Comparison of ENCODE assay signal across 8 mouse cellular contexts in the genomic region with DNA sequence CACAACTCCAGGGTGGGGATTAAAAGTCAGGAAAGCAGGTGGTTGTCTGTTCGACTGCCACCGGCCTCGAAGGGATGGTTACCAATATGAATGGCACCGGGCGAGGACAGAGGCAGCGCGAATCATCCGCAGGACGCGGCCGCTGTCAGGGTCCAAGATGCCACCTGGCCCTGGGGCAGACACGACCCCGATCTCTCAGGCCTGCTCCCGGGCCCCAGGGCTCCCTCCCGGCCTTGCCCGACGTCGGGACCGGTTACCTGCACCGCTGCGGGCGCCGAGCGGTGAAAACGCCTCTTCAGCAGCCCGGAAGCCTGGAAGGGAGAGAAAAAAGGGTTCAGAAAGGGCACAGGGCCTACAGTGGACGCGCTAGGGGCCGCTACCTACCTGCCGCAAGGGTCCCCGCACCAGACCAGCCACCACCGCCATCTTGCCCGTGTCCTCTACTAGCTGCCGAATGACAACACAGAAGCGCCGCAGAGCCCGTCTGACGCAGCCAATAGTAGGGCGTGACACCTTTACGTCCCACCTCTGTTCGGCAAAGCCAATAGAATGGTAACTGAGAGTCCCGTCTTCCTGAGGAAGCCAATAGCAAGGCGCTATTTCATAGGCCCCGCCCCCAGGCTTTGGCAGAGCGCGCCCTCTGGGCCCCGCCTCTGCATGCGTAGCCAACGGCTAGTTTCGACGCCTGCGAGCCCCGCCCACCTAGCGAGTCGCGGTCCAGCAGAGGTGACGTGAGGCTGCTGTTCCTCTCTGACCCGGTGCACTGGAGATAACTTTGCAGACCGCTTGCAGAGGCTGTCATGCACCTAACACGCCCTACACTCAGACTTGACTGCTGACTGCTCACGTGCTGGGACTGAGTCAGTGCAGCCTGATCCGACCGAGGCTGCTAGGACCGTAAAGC. TPM values are rescaled to one million over a fixed set of nuclear protein-coding genes. Genes with fewer than 3 reads are reported as not detected.
DNase-seq lines count a peak whose midpoint lies in the region; ATAC-seq and TF ChIP-seq lines count a peak whose summit lies in the region.

Gene Pdhb, minus strand, starts transcription at position 519 of the 904 bp plus-strand sequence.

- ATAC-seq in forebrain, embryonic 12.5 days (ENCODE audit: low FRiP score) = peak; percentile 100
- peak; percentile 97 for ATAC-seq in heart, postnatal 0 days (ENCODE audit: insufficient read depth, low read depth)
- ATAC-seq in liver, embryonic 16.5 days (ENCODE audit: low read depth) = peak; percentile 97
- ATAC-seq in neural tube, embryonic 13.5 days (ENCODE audit: low read depth) = peak; percentile 100

- no peaks in the 10 kb centered on the region for H3K27me3 ChIP-seq in E14TG2a.4 (ENCODE audit: insufficient read depth, low read length)
- H3K27me3 ChIP-seq in forebrain, embryonic 12.5 days = no peaks in the 10 kb centered on the region
- no peaks in the 10 kb centered on the region for H3K27me3 ChIP-seq in heart, postnatal 0 days (ENCODE audit: control insufficient read depth, insufficient read depth, low read length)
- H3K27me3 ChIP-seq in liver, embryonic 16.5 days (ENCODE audit: control insufficient read depth, insufficient read depth, low read depth, low read length) = no peaks in the 10 kb centered on the region
- H3K27me3 ChIP-seq in neural tube, embryonic 13.5 days = no peaks in the 10 kb centered on the region
- H3K27me3 ChIP-seq in testis, adult 2 months (ENCODE audit: control insufficient read depth, insufficient read depth, low read length) = no peaks in the 10 kb centered on the region

- TF ChIP-seq POLR2A in testis, adult 2 months (IDR thresholded peaks at IDR 0.05; ENCODE audit: control insufficient read depth, low read depth, low read length) = peak; percentile 89

- H3K4me3 ChIP-seq in E14TG2a.4 (replicated peaks; ENCODE audit: low read length) = peak within 1 kb of the TSS; percentile 98
- H3K4me3 ChIP-seq in forebrain, embryonic 12.5 days (replicated peaks) = peak within 1 kb of the TSS; percentile 85
- H3K4me3 ChIP-seq in heart, postnatal 0 days (ENCODE audit: low read depth, low read length) = peak within 1 kb of the TSS; percentile 97
- peak within 1 kb of the TSS; percentile 98 for H3K4me3 ChIP-seq in liver, embryonic 16.5 days (ENCODE audit: low read depth, low read length)
- peak within 1 kb of the TSS; percentile 98 for H3K4me3 ChIP-seq in neural tube, embryonic 13.5 days
- peak within 1 kb of the TSS; percentile 97 for H3K4me3 ChIP-seq in testis, adult 2 months (ENCODE audit: control insufficient read depth, low read depth, low read length)

- DNase-seq in c-Kit-positive CD71-positive TER-119-positive erythroid progenitor cells, embryonic 14.5 days (ENCODE audit: low spot score) = peak; percentile 99
- DNase-seq in heart, postnatal 0 days (ENCODE audit: low spot score) = peak; percentile 100
- peak; percentile 99 to 100 for DNase-seq in kidney, postnatal 4 days

- H3K4me1 ChIP-seq in E14TG2a.4 (replicated peaks; ENCODE audit: low read depth, low read length) = peaks cover 43% of the 10 kb centered on the region
- H3K4me1 ChIP-seq in forebrain, embryonic 12.5 days = peaks cover 7% of the 10 kb centered on the region
- peaks cover 7% of the 10 kb centered on the region; the same call in 1 of the 2 replicates for H3K4me1 ChIP-seq in heart, postnatal 0 days (ENCODE audit: control insufficient read depth, insufficient read depth)
- peaks cover 10% of the 10 kb centered on the region for H3K4me1 ChIP-seq in liver, embryonic 16.5 days (ENCODE audit: control insufficient read depth, low read depth, low read length)
- H3K4me1 ChIP-seq in neural tube, embryonic 13.5 days (replicated peaks) = peaks cover 17% of the 10 kb centered on the region
- peaks cover 2% of the 10 kb centered on the region for H3K4me1 ChIP-seq in testis, adult 2 months (ENCODE audit: control insufficient read depth, insufficient read depth, low read length)

- H3K4me2 ChIP-seq in forebrain, embryonic 12.5 days = peak within 1 kb of the TSS; percentile 77
- H3K4me2 ChIP-seq in heart, postnatal 0 days (ENCODE audit: low read depth, low read length) = peak within 1 kb of the TSS; percentile 74
- H3K4me2 ChIP-seq in liver, embryonic 16.5 days (ENCODE audit: low read depth, low read length) = peak within 1 kb of the TSS; percentile 96
- H3K4me2 ChIP-seq in neural tube, embryonic 13.5 days = peak within 1 kb of the TSS; percentile 81

- TF ChIP-seq EP300 in heart, postnatal 0 days (IDR thresholded peaks at IDR 0.05; ENCODE audit: low read depth) = peak; percentile 81; the same call in 1 of the 2 replicates

- H3K9me3 ChIP-seq in E14TG2a.4 (ENCODE audit: low read length) = no peaks in the 10 kb centered on the region
- H3K9me3 ChIP-seq in forebrain, embryonic 12.5 days = no peaks in the 10 kb centered on the region
- H3K9me3 ChIP-seq in heart, postnatal 0 days (replicated peaks; ENCODE audit: control insufficient read depth, low read length) = no peaks in the 10 kb centered on the region
- no peaks in the 10 kb centered on the region for H3K9me3 ChIP-seq in liver, embryonic 16.5 days (replicated peaks; ENCODE audit: control insufficient read depth, low read length)
- H3K9me3 ChIP-seq in neural tube, embryonic 13.5 days = no peaks in the 10 kb centered on the region

- WGBS in forebrain, embryonic 12.5 days = under 1% methylated on average over 64 of the region's 64 CpGs
- WGBS in heart, postnatal 0 days = 1% methylated on average over 64 of the region's 64 CpGs
- WGBS in liver, embryonic 16.5 days (ENCODE audit: insufficient replicate concordance) = under 1% methylated on average over 64 of the region's 64 CpGs
- under 1% methylated on average over 64 of the region's 64 CpGs for WGBS in neural tube, embryonic 13.5 days

- TF ChIP-seq CTCF in E14TG2a.4 (conservative IDR thresholded peaks at IDR 0.05; ENCODE audit: low read length) = no peak
- peak; percentile 13; the same call in 1 of the 2 replicates for TF ChIP-seq CTCF in heart, postnatal 0 days (IDR thresholded peaks at IDR 0.05; ENCODE audit: low read depth)
- TF ChIP-seq CTCF in testis, adult 2 months (IDR thresholded peaks at IDR 0.05; ENCODE audit: control insufficient read depth, insufficient read depth, insufficient replicate concordance, low read depth, low read length) = no peak; the same call in 1 of the 2 replicates

- peaks cover 40% of the 10 kb centered on the region for H3K36me3 ChIP-seq in E14TG2a.4 (ENCODE audit: insufficient read depth, low read length)
- peaks cover 28% of the 10 kb centered on the region for H3K36me3 ChIP-seq in forebrain, embryonic 12.5 days (replicated peaks)
- peaks cover 29% of the 10 kb centered on the region for H3K36me3 ChIP-seq in heart, postnatal 0 days (replicated peaks; ENCODE audit: control insufficient read depth, insufficient read depth, low read length)
- peaks cover 12% of the 10 kb centered on the region for H3K36me3 ChIP-seq in liver, embryonic 16.5 days (ENCODE audit: control insufficient read depth, insufficient read depth)
- peaks cover 34% of the 10 kb centered on the region for H3K36me3 ChIP-seq in neural tube, embryonic 13.5 days
- no peaks in the 10 kb centered on the region; the same call in none of the 2 replicates for H3K36me3 ChIP-seq in testis, adult 2 months (ENCODE audit: control insufficient read depth, insufficient read depth, low read length)

- H3K9ac ChIP-seq in forebrain, embryonic 12.5 days = peak within 1 kb of the TSS; percentile 86
- H3K9ac ChIP-seq in heart, postnatal 0 days (replicated peaks; ENCODE audit: low read depth, low read length) = peak within 1 kb of the TSS; percentile 95
- peak within 1 kb of the TSS; percentile 97 for H3K9ac ChIP-seq in liver, embryonic 16.5 days (ENCODE audit: low read depth, low read length)
- peak within 1 kb of the TSS; percentile 95 for H3K9ac ChIP-seq in neural tube, embryonic 13.5 days

- peak within 1 kb of the TSS; percentile 69 for H3K27ac ChIP-seq in forebrain, embryonic 12.5 days
- peak within 1 kb of the TSS; percentile 98 for H3K27ac ChIP-seq in heart, postnatal 0 days (ENCODE audit: low read depth)
- H3K27ac ChIP-seq in liver, embryonic 16.5 days (ENCODE audit: low read length) = peak within 1 kb of the TSS; percentile 89
- H3K27ac ChIP-seq in neural tube, embryonic 13.5 days (replicated peaks) = peak within 1 kb of the TSS; percentile 91
- peak within 1 kb of the TSS; percentile 97 for H3K27ac ChIP-seq in testis, adult 2 months (ENCODE audit: control insufficient read depth, insufficient read depth, low read depth, low read length)

RNA-seq across cellular contexts. Expression of gene Pdhb, which starts in this region (rescaled TPM):
- 199 and 211 TPM in 2 replicates for polyA plus RNA-seq in forebrain, embryonic 12.5 days (2016; fragmentation: Nextera tagmentation; extraction: Ambion mirVana)
- total RNA-seq in heart, postnatal 0 days (2014; rRNA removed; ENCODE audit: low replicate concordance) = 535 and 560 TPM in 2 replicates
- polyA plus RNA-seq in heart, postnatal 0 days (2015; fragmentation: Nextera tagmentation; extraction: Ambion mirVana) = 1,048 and 1,051 TPM in 2 replicates
- 103 and 107 TPM in 2 replicates for polyA plus RNA-seq in liver, embryonic 16.5 days (2015; fragmentation: Nextera tagmentation; extraction: Ambion mirVana)
- 259 and 285 TPM in 2 replicates for polyA plus RNA-seq in neural tube, embryonic 13.5 days (2015; fragmentation: Nextera tagmentation; extraction: Ambion mirVana)
- 97.6 and 115 TPM in 2 replicates for polyA plus RNA-seq in testis, adult 2 months (2012; rRNA removed)

Comparison
In these comparisons a context has a peak if more than half of its experiments do, and no peak if none do; other contexts are left out.
1. Peak in every context shown above with its lines: DNase-seq, ATAC-seq, H3K4me3 ChIP-seq and H3K27ac ChIP-seq.